Mouse (Mus musculus): Measurements from ENCODE around the gene Ccdc130. TPM values are rescaled to one million over a fixed set of nuclear protein-coding genes. Genes with fewer than 3 reads are reported as not detected.
A peak's percentile ranks its signal among the peaks of the same experiment; 100 is the strongest.

The Ccdc130 gene
- total RNA-seq, 2 experiments from 2014 or later, result 20.2 to 23.0 TPM

Small RNA genes lying within 50 kb of the gene (microRNA-seq; reads per million reads assigned to microRNA genes)
- 44,095 reads per million, percentile 99 among the genes with 10 or more reads in this experiment for gene Mir23a
- not detected for gene Mir24-2
- gene Mir27a, result 1,384 reads per million, percentile 81 among the genes with 10 or more reads in this experiment
- gene Mir3074-2, result not detected

Other genes with a start within 250 kb of the Ccdc130 start
- under 1 TPM; 0.43 to 0.46 TPM for gene Palm3, start 248.9 kb downstream of the Ccdc130 start, total RNA-seq (2021)
- gene Il27ra, start 227.8 kb downstream of the Ccdc130 start, total RNA-seq (2021), result 1 to 10 TPM; 2.0 to 2.2 TPM
- gene Rln3, start 225.4 kb downstream of the Ccdc130 start, total RNA-seq (2021), result not detected
- gene Gm10643, start 205.2 kb downstream of the Ccdc130 start, total RNA-seq (2021), result 1 to 10 TPM; 3.1 to 3.2 TPM
- gene Rfx1, start 203.5 kb downstream of the Ccdc130 start, total RNA-seq (2021), result 10 to 100 TPM; 13.2 to 19.9 TPM
- 10 to 100 TPM; 16.7 to 19.4 TPM for gene Dcaf15, start 165.6 kb downstream of the Ccdc130 start, total RNA-seq (2021)
- gene Podnl1, start 144.4 kb downstream of the Ccdc130 start, total RNA-seq (2021), result under 1 TPM; 0.13 to 0.46 TPM
- 10 to 100 TPM; 22.6 to 33.9 TPM for gene Cc2d1a, start 122.4 kb downstream of the Ccdc130 start, total RNA-seq (2021)
- under 1 TPM; 0.46 to 0.76 TPM for gene 4930432K21Rik, start 122.4 kb downstream of the Ccdc130 start, total RNA-seq (2021)
- gene Nanos3, start 85.2 kb downstream of the Ccdc130 start, total RNA-seq (2021), result 1 to 10 TPM in 1 of 2 experiments, not detected in 1; 2.3 TPM
- gene Zswim4, start 33.3 kb downstream of the Ccdc130 start, total RNA-seq (2021), result 10 to 100 TPM; 40.1 to 47.6 TPM
- gene D8Ertd738e, start 20.7 kb downstream of the Ccdc130 start, total RNA-seq (2021), result 100 to 1,000 TPM; 267 to 283 TPM
- 10 to 100 TPM; 29.0 to 45.3 TPM for gene Mri1, start 13.1 kb downstream of the Ccdc130 start, total RNA-seq (2021)
- 1 to 10 TPM; 4.3 to 7.3 TPM for gene Cacna1a, start 118.1 kb upstream of the Ccdc130 start, total RNA-seq (2021)

Measured in adrenal gland, postnatal 36 days (tissue).